Mouse (Mus musculus): ENCODE results near the gene Faim.

DNA sequence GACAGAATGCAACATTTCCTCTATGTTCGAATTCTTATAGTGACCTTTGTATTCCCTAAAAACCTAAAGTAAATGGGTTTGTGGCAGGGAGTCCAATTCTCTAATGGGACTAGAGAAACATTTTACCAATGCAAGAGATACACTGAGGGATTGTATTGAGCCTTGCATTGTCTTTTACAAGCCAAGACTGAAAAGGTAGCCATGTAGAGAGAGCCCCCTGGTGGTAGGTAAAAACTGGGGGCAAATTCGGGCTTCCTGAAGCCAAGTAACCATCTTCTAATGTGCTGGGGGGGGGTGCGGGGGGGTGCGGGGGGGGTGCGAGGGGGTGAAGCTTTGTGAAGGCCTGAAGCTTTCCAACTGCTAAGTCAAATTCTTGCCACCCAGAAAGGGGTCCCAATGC is 25.8 kb upstream of the Faim start:
- no peak for TF ChIP-seq EP300 (IDR thresholded peaks at IDR 0.05; ENCODE audit: low read depth)
- peak; percentile 25; the same call in 1 of the 2 replicates for TF ChIP-seq CTCF (IDR thresholded peaks at IDR 0.05; ENCODE audit: low read depth)

All from liver, embryonic 14.5 days (tissue).